Mouse (Mus musculus) small intestine, adult 2 months (tissue): ENCODE results near the gene Cep295nl. TPM values are rescaled to one million over a fixed set of nuclear protein-coding genes. Genes with fewer than 3 reads are reported as not detected.

ENCODE experiments used
- H3K27ac ChIP-seq: fragments of 200-500 bp; 2 replicates; pipeline ENCODE4 v1.5.1; 2012; ENCODE audit warnings: low read depth, low read length, control low read depth, inconsistent platforms; ENCODE audit not compliant: insufficient read depth
- H3K27me3 ChIP-seq: fragments of 200-500 bp; 2 replicates; pipeline ENCODE4 v1.6.1; 2012; ENCODE audit warnings: mild to moderate bottlenecking, moderate library complexity, low read length, inconsistent platforms; ENCODE audit not compliant: control insufficient read depth, insufficient read depth
- H3K36me3 ChIP-seq: fragments of 200-500 bp; 2 replicates; pipeline ENCODE4 v1.6.1; 2012; ENCODE audit warnings: mild to moderate bottlenecking, low read length, control low read depth, inconsistent platforms; ENCODE audit not compliant: control insufficient read depth, insufficient read depth
- H3K4me1 ChIP-seq: fragments of 200-500 bp; 2 replicates; pipeline ENCODE4 v1.6.1; 2012; ENCODE audit warnings: low read length, inconsistent platforms, mixed read lengths; ENCODE audit not compliant: control insufficient read depth, insufficient read depth, insufficient read length
- H3K4me3 ChIP-seq: fragments of 200-500 bp; 2 replicates; pipeline ENCODE4 v1.5.1; 2012; ENCODE audit warnings: low read depth, mild to moderate bottlenecking, control low read depth, inconsistent platforms, low read length, moderate library complexity
- CTCF ChIP-seq: fragments of 200-500 bp; IDR thresholded peaks from 2 replicates; pipeline ENCODE4 v1.5.1; 2012; ENCODE audit warnings: low read depth, mild to moderate bottlenecking, control low read depth, inconsistent platforms, low read length, moderate library complexity, mixed read lengths; ENCODE audit not compliant: insufficient replicate concordance, insufficient read length; ENCODE audit errors: extremely low read depth
- POLR2A ChIP-seq: fragments of 200-500 bp; IDR thresholded peaks from 2 replicates; pipeline ENCODE4 v1.6.1; 2012; ENCODE audit warnings: low read depth, mild to moderate bottlenecking, control low read depth, inconsistent platforms, low read length, moderate library complexity
- WGBS: fragments of 180-500 bp; shearing (Covaris S2); methylation state at CpG from one replicate; pipeline ENCODE4 v1.1.7; 2018; 5-methylcytosine and 5-hydroxymethylcytosine counted together
- polyA plus RNA-seq: library from polyadenylated mRNA; depleted of rRNA; stranded (reverse); fragments of >200 nt; gene quantifications from 2 replicates; pipeline ENCODE4 v1.2.3, GENCODE M21; 2012; rRNA removed

The Cep295nl gene
- polyA plus RNA-seq, 1 experiment = not detected

DNA sequence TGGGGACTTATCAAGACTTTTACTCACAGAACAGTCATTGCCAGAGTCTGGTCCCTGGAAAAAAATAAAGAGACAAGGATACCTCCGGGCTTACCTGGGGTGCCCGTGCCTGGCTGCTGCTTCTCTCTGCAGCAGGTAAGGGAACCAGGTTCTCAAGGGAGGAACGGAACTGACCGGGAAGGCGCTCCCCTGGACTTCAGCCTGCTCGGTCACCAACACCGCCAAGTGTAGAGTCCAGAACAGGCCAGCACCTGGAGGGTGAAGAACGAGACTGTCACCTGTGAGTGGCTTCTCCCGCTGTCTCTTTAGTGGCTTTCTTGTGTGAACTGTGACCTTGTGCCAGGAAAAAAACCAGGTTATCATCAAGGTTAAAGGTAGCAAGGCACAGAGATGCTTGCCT, 54.7 kb downstream of the Cep295nl start:
- Histone ChIP-seq H3K36me3 (peaks cover 33% of the 10 kb centered on the region), H3K4me1 (peaks cover 9% of the 10 kb centered on the region; the same call in 1 of the 2 replicates), H3K27me3 (no peaks in the 10 kb centered on the region), H3K4me3 (no peak overlapping the region), H3K27ac (no peak overlapping the region)
- WGBS = 86% methylated on average over 9 of the region's 9 CpGs
- TF ChIP-seq POLR2A (no peak), CTCF (no peak)

DNA sequence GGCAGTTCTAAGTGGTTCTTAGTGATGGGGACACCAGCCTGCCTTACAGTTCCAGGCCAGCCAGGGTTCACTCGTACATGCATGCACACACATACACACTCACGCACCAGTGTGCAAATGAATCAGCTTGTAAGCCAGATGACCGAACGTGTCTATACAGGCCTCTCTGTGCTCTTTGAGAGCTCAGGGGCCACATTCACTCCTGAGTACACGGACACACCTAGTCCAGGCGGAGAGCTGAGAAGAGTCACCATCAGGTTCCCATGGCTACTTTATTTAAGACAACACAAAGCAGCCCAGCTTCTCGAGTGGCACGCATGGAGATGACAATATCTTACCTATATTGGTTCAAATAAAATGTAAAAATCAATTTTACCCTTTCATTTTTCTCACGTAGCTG, 55.9 kb downstream of the Cep295nl start:
- peaks cover 42% of the 10 kb centered on the region for H3K36me3 ChIP-seq
- H3K27ac ChIP-seq = no peak overlapping the region
- WGBS = 83% methylated on average over 9 of the region's 9 CpGs
- H3K4me1 ChIP-seq = peaks cover 9% of the 10 kb centered on the region; the same call in 1 of the 2 replicates
- no peak for TF ChIP-seq POLR2A
- TF ChIP-seq CTCF = no peak
- no peaks in the 10 kb centered on the region for H3K27me3 ChIP-seq
- H3K4me3 ChIP-seq = no peak overlapping the region

DNA sequence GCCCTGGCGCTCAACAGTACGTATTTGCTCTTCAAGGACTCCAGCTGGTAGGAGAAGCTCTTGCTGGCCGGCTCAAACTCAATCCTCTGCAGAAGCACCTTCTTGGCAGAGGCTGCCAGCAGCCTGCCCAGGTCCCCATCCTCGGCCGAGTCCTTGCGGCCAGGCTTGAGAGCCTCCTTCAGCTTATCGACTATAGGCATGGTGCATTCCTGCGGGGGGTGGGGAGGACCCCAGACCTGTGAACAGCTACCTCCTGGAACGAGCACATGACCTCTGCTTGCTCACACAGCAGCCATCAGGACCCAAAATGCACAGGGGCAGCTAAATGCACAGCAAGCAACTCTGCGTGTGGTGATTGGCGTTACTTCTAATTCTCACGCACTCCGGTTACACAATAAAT, 56.5 kb downstream of the Cep295nl start:
- H3K27ac ChIP-seq = no peak overlapping the region
- peaks cover 9% of the 10 kb centered on the region; the same call in 1 of the 2 replicates for H3K4me1 ChIP-seq
- WGBS = 92% methylated on average over 13 of the region's 13 CpGs
- H3K27me3 ChIP-seq = no peaks in the 10 kb centered on the region
- no peak overlapping the region for H3K4me3 ChIP-seq
- no peak for TF ChIP-seq POLR2A
- no peak for TF ChIP-seq CTCF
- peaks cover 44% of the 10 kb centered on the region for H3K36me3 ChIP-seq

Other genes with a start within 250 kb of the Cep295nl start
- gene Dnah17, start 211.9 kb downstream of the Cep295nl start, polyA plus RNA-seq = 0.04 and 0.14 TPM in 2 replicates
- gene Cyth1, start 93.9 kb downstream of the Cep295nl start, polyA plus RNA-seq = 8.5 and 19.6 TPM in 2 replicates
- 10.8 and 11.5 TPM in 2 replicates for gene Usp36, start 52.3 kb downstream of the Cep295nl start, polyA plus RNA-seq
- gene Timp2, start 13.2 kb upstream of the Cep295nl start, polyA plus RNA-seq = 22.6 and 27.7 TPM in 2 replicates
- gene Lgals3bp, start 59.6 kb upstream of the Cep295nl start, polyA plus RNA-seq = 372 and 739 TPM in 2 replicates
- 73.6 and 158 TPM in 2 replicates for gene Cant1, start 76.6 kb upstream of the Cep295nl start, polyA plus RNA-seq
- gene C1qtnf1, start 85.7 kb upstream of the Cep295nl start, polyA plus RNA-seq = 3.3 and 4.3 TPM in 2 replicates
- gene Engase, start 134.3 kb upstream of the Cep295nl start, polyA plus RNA-seq = 12.3 and 18.3 TPM in 2 replicates